Mouse (Mus musculus): ENCODE measurements around the gene Ctsd. TPM values are rescaled to one million over a fixed set of nuclear protein-coding genes. Genes with fewer than 3 reads are reported as not detected.

The Ctsd gene
- polyA plus RNA-seq, 1 experiment from 2014 or later = 158 TPM

- Histone ChIP-seq H3K27ac (replicated peaks) (no peak within 1 kb of the TSS), H3K9me3 (no peaks in the 10 kb centered on the region), H3K27me3 (replicated peaks; ENCODE audit: low read depth, poor library complexity, severe bottlenecking) (no peaks in the 10 kb centered on the region), H3K4me3 (no peak within 1 kb of the TSS), H3K4me1 (peaks cover 18% of the 10 kb centered on the region), H3K36me3 (replicated peaks) (peaks cover 84% of the 10 kb centered on the region)
- WGBS = 95% methylated on average over 5 of the region's 5 CpGs
- DNase-seq (ENCODE audit: low spot score) = no peak
Observed at GRCm38 (mm10) chr7:142382567-142382966, 5.3 kb downstream of the Ctsd start, which contains the start of gene Gm49369. Gene Gm49369 (minus strand): TSS chr7:142382667.

GRCm38 (mm10) chr7:142381175-142381574 is 6.7 kb downstream of the Ctsd start:
- Histone ChIP-seq H3K4me3 (no peak overlapping the region), H3K9me3 (no peaks in the 10 kb centered on the region), H3K27me3 (replicated peaks; ENCODE audit: low read depth, poor library complexity, severe bottlenecking) (no peaks in the 10 kb centered on the region), H3K4me1 (peaks cover 6% of the 10 kb centered on the region), H3K36me3 (replicated peaks) (peaks cover 98% of the 10 kb centered on the region), H3K27ac (replicated peaks) (no peak overlapping the region)
- DNase-seq (ENCODE audit: low spot score) = no peak
- 93% methylated on average over 4 of the region's 4 CpGs for WGBS

GRCm38 (mm10) chr7:142379186-142379585 is 8.7 kb downstream of the Ctsd start:
- H3K4me1 ChIP-seq = peaks cover 8% of the 10 kb centered on the region
- H3K36me3 ChIP-seq (replicated peaks) = peaks cover 92% of the 10 kb centered on the region
- H3K9me3 ChIP-seq = no peaks in the 10 kb centered on the region
- H3K27ac ChIP-seq (replicated peaks) = no peak overlapping the region
- 85% methylated on average over 6 of the region's 6 CpGs for WGBS
- H3K27me3 ChIP-seq (replicated peaks; ENCODE audit: low read depth, poor library complexity, severe bottlenecking) = no peaks in the 10 kb centered on the region
- no peak for DNase-seq (ENCODE audit: low spot score)
- H3K4me3 ChIP-seq = no peak overlapping the region

- H3K9me3 ChIP-seq = no peaks in the 10 kb centered on the region
- H3K27me3 ChIP-seq (replicated peaks; ENCODE audit: low read depth, poor library complexity, severe bottlenecking) = peaks cover 17% of the 10 kb centered on the region
- no peak overlapping the region; the same call in 1 of the 2 replicates for H3K27ac ChIP-seq (replicated peaks)
- no peak for DNase-seq (ENCODE audit: low spot score)
- H3K4me1 ChIP-seq = peaks cover 24% of the 10 kb centered on the region
- WGBS = 94% methylated on average over 14 of the region's 14 CpGs
- H3K4me3 ChIP-seq = no peak overlapping the region
- H3K36me3 ChIP-seq (replicated peaks) = peaks cover 74% of the 10 kb centered on the region
Observed at GRCm38 (mm10) chr7:142377233-142377925, 10.5 kb downstream of the Ctsd start.

- no peaks in the 10 kb centered on the region for H3K9me3 ChIP-seq
- 0 out of 2 replicates have a peak overlapping the region, but pooled peaks have one; percentile 1 for H3K27ac ChIP-seq (replicated peaks)
- H3K36me3 ChIP-seq (replicated peaks) = peaks cover 61% of the 10 kb centered on the region
- 90% methylated on average over 4 of the region's 4 CpGs for WGBS
- peaks cover 37% of the 10 kb centered on the region for H3K4me1 ChIP-seq
- no peak overlapping the region for H3K4me3 ChIP-seq
- H3K27me3 ChIP-seq (replicated peaks; ENCODE audit: low read depth, poor library complexity, severe bottlenecking) = peaks cover 30% of the 10 kb centered on the region
- no peak for DNase-seq (ENCODE audit: low spot score)
Observed at GRCm38 (mm10) chr7:142376096-142376495, 11.7 kb downstream of the Ctsd start.

GRCm38 (mm10) chr7:142375261-142375724 is 12.5 kb downstream of the Ctsd start:
- Histone ChIP-seq H3K4me3 (no peak overlapping the region), H3K27ac (replicated peaks) (no peak overlapping the region), H3K9me3 (no peaks in the 10 kb centered on the region), H3K4me1 (peaks cover 39% of the 10 kb centered on the region), H3K27me3 (replicated peaks; ENCODE audit: low read depth, poor library complexity, severe bottlenecking) (peaks cover 38% of the 10 kb centered on the region), H3K36me3 (replicated peaks) (peaks cover 53% of the 10 kb centered on the region)
- 83% methylated on average over 6 of the region's 6 CpGs for WGBS
- DNase-seq (ENCODE audit: low spot score) = no peak

GRCm38 (mm10) chr7:142374413-142375015 is 13.3 kb downstream of the Ctsd start:
- H3K4me1 ChIP-seq = peaks cover 39% of the 10 kb centered on the region
- H3K27ac ChIP-seq (replicated peaks) = no peak overlapping the region
- peaks cover 46% of the 10 kb centered on the region for H3K27me3 ChIP-seq (replicated peaks; ENCODE audit: low read depth, poor library complexity, severe bottlenecking)
- 90% methylated on average over 5 of the region's 5 CpGs for WGBS
- peaks cover 46% of the 10 kb centered on the region for H3K36me3 ChIP-seq (replicated peaks)
- no peak for DNase-seq (ENCODE audit: low spot score)
- H3K4me3 ChIP-seq = no peak overlapping the region
- H3K9me3 ChIP-seq = no peaks in the 10 kb centered on the region

GRCm38 (mm10) chr7:142373641-142374412 is 14.0 kb downstream of the Ctsd start, which contains the start of gene Ifitm10:
Gene Ifitm10 (minus strand): TSS chr7:142373753.
- Histone ChIP-seq H3K9me3 (no peaks in the 10 kb centered on the region), H3K4me1 (peaks cover 39% of the 10 kb centered on the region), H3K4me3 (peak within 1 kb of the TSS; percentile 60), H3K36me3 (replicated peaks) (peaks cover 39% of the 10 kb centered on the region), H3K27me3 (replicated peaks; ENCODE audit: low read depth, poor library complexity, severe bottlenecking) (peaks cover 53% of the 10 kb centered on the region), H3K27ac (replicated peaks) (0 out of 2 replicates have a peak within 1 kb of the TSS, but pooled peaks have one; percentile 35)
- WGBS = 66% methylated on average over 8 of the region's 8 CpGs
- no peak for DNase-seq (ENCODE audit: low spot score)

- Histone ChIP-seq H3K27me3 (replicated peaks; ENCODE audit: low read depth, poor library complexity, severe bottlenecking) (peaks cover 60% of the 10 kb centered on the region), H3K4me1 (peaks cover 39% of the 10 kb centered on the region), H3K27ac (replicated peaks) (no peak overlapping the region), H3K36me3 (replicated peaks) (peaks cover 31% of the 10 kb centered on the region), H3K9me3 (no peaks in the 10 kb centered on the region), H3K4me3 (no peak overlapping the region)
- WGBS = 71% methylated on average over 5 of the region's 5 CpGs
- no peak for DNase-seq (ENCODE audit: low spot score)
Observed at GRCm38 (mm10) chr7:142373039-142373438, 14.8 kb downstream of the Ctsd start.

- Histone ChIP-seq H3K27me3 (replicated peaks; ENCODE audit: low read depth, poor library complexity, severe bottlenecking) (peaks cover 63% of the 10 kb centered on the region), H3K4me1 (peaks cover 39% of the 10 kb centered on the region), H3K4me3 (peak overlapping the region; percentile 60), H3K9me3 (no peaks in the 10 kb centered on the region), H3K36me3 (replicated peaks) (peaks cover 21% of the 10 kb centered on the region), H3K27ac (replicated peaks) (peak overlapping the region; percentile 35; the same call in 1 of the 2 replicates)
- DNase-seq (ENCODE audit: low spot score) = peak; percentile 32
- 2% methylated on average over 64 of the region's 64 CpGs for WGBS
Observed at GRCm38 (mm10) chr7:142371768-142372661, 15.8 kb downstream of the Ctsd start.

GRCm38 (mm10) chr7:142371398-142371767 is 16.5 kb downstream of the Ctsd start:
- H3K27me3 ChIP-seq (replicated peaks; ENCODE audit: low read depth, poor library complexity, severe bottlenecking) = peaks cover 63% of the 10 kb centered on the region
- H3K4me1 ChIP-seq = peaks cover 39% of the 10 kb centered on the region
- WGBS = 23% methylated on average over 11 of the region's 11 CpGs
- peak overlapping the region; percentile 60 for H3K4me3 ChIP-seq
- H3K9me3 ChIP-seq = no peaks in the 10 kb centered on the region
- no peak for DNase-seq (ENCODE audit: low spot score)
- H3K27ac ChIP-seq (replicated peaks) = no peak overlapping the region
- H3K36me3 ChIP-seq (replicated peaks) = peaks cover 14% of the 10 kb centered on the region

Measured in embryonic facial prominence, embryonic 10.5 days (tissue).